Mouse (Mus musculus) stomach, postnatal 0 days (tissue): Measurements from ENCODE around the gene Fbxl13. TPM values are rescaled to one million over a fixed set of nuclear protein-coding genes. Genes with fewer than 3 reads are reported as not detected.

Experiments
- ATAC-seq: fragments of 200-750 bp; cut with Nextera tagmentation; 2 replicates; pipeline ENCODE4 v1.8.0; 2017; ENCODE audit not compliant: low FRiP score, low TSS enrichment
- DNase-seq: peaks from one replicate; pipeline ENCODE4 v3.0.0-alpha.2; 2016; ENCODE audit warnings: low spot score
- H3K27ac ChIP-seq: fragments of 300-500 bp; sonication (generic); replicated peaks from 2 replicates; pipeline ENCODE4 v1.5.1; 2014; ENCODE audit warnings: mild to moderate bottlenecking, control low read depth
- H3K27me3 ChIP-seq: fragments of 300-500 bp; sonication (generic); 2 replicates; pipeline ENCODE4 v1.6.1; 2014; ENCODE audit warnings: low read length; ENCODE audit not compliant: control insufficient read depth, insufficient read depth
- H3K36me3 ChIP-seq: fragments of 300-500 bp; sonication (generic); 2 replicates; pipeline ENCODE4 v1.6.1; 2014; ENCODE audit warnings: low read length, mixed read lengths; ENCODE audit not compliant: control insufficient read depth, insufficient read depth
- H3K4me1 ChIP-seq: fragments of 300-500 bp; sonication (generic); replicated peaks from 2 replicates; pipeline ENCODE4 v1.6.1; 2014; ENCODE audit warnings: antibody characterized with exemption; ENCODE audit not compliant: control insufficient read depth, insufficient read depth
- H3K4me2 ChIP-seq: fragments of 300-500 bp; sonication (generic); replicated peaks from 2 replicates; pipeline ENCODE4 v1.6.1; 2014; ENCODE audit warnings: low read depth, mild to moderate bottlenecking, control low read depth, moderate library complexity
- H3K4me3 ChIP-seq: fragments of 300-500 bp; sonication (generic); 2 replicates; pipeline ENCODE4 v1.5.1; 2014; ENCODE audit warnings: low read depth, low read length, control low read depth
- H3K9ac ChIP-seq: fragments of 300-500 bp; sonication (generic); 2 replicates; pipeline ENCODE4 v1.6.1; 2014; ENCODE audit warnings: mild to moderate bottlenecking, low read length, control low read depth, mixed read lengths
- H3K9me3 ChIP-seq: fragments of 300-500 bp; sonication (generic); 2 replicates; pipeline ENCODE4 v1.6.1; 2016; ENCODE audit warnings: low read length; ENCODE audit not compliant: control insufficient read depth
- CTCF ChIP-seq: IDR thresholded peaks from 2 replicates; pipeline ENCODE4 v1.5.1; 2016; ENCODE audit warnings: antibody characterized with exemption, low read depth, mild to moderate bottlenecking, moderate library complexity
- EP300 ChIP-seq: optimal IDR thresholded peaks from 2 replicates; pipeline ENCODE3; 2016; ENCODE audit warnings: antibody characterized with exemption
- WGBS: fragments of 180-500 bp; shearing (Covaris S2); extraction: QIAGEN DNeasy Blood & Tissue Kit; methylation state at CpG from one replicate; pipeline ENCODE4 v1.1.7; 2014; 5-methylcytosine and 5-hydroxymethylcytosine counted together
- polyA plus RNA-seq: library from polyadenylated mRNA; unstranded; fragments of >200 nt; fragmentation: Nextera tagmentation; extraction: Ambion mirVana; gene quantifications from 2 replicates; pipeline ENCODE4 v1.2.1, GENCODE M21; 2015

The Fbxl13 gene
- polyA plus RNA-seq, 1 experiment from 2014 or later = 0.28 TPM

DNA sequence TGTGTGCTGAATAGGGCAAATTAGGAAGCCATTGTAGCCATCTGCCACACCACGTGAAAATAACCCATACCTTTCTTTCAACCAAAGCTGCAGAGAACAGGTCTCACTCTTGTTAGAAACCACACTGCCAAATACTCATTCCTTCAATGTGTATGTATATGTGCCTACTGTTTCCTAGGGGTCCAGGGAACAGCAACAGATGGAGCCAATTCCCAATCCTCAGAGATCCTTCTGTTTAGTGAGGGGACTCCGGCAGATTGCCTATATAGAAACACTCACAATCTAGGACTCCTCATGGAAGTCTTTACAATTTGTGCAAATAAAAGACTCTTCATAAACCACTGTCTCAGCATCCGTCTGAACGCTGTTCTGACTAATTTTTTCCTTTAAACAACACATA is 127.2 kb downstream of the Fbxl13 start:
- Histone ChIP-seq H3K4me2 (no peak overlapping the region), H3K27me3 (no peaks in the 10 kb centered on the region), H3K9me3 (no peaks in the 10 kb centered on the region), H3K9ac (no peak overlapping the region), H3K27ac (no peak overlapping the region), H3K4me3 (no peak overlapping the region), H3K4me1 (no peaks in the 10 kb centered on the region), H3K36me3 (no peaks in the 10 kb centered on the region)
- WGBS = 67% methylated on average over 4 of the region's 4 CpGs
- no peak for DNase-seq
- no peak for ATAC-seq
- TF ChIP-seq CTCF (no peak), EP300 (no peak)

DNA sequence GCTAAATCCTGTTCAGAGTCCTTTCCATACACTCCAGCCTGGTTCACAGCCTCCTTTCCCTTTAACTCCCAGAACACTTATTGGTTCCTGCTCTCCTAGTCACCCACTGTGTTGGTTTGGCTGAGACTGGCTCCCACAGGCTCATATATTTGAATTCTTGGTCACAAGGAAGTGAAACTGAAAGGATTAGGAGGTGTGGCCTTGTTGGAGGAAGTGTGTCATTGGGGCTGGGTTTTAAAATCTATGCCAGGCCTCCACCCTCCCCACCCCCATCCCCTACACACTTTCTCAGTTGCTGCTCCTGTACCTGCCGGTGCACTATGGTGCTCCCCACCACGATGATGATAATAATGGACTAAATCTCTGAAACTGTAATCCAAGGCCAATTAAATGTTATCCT is 127.9 kb downstream of the Fbxl13 start:
- ATAC-seq = peak; percentile 64
- H3K4me2 ChIP-seq = no peak overlapping the region
- DNase-seq = no peak
- no peaks in the 10 kb centered on the region for H3K9me3 ChIP-seq
- H3K4me1 ChIP-seq = no peaks in the 10 kb centered on the region
- H3K27ac ChIP-seq = no peak overlapping the region
- H3K4me3 ChIP-seq = no peak overlapping the region
- no peaks in the 10 kb centered on the region for H3K27me3 ChIP-seq
- WGBS = 98% methylated on average over 2 of the region's 2 CpGs
- H3K9ac ChIP-seq = no peak overlapping the region
- TF ChIP-seq CTCF (no peak), EP300 (no peak)
- no peaks in the 10 kb centered on the region for H3K36me3 ChIP-seq

GRCm38 (mm10) chr5:21513363-21513762 is 132.1 kb downstream of the Fbxl13 start:
- DNase-seq (no peak), ATAC-seq (0 out of 2 replicates have a peak, but pooled peaks have one; percentile 26)
- H3K4me2 ChIP-seq = no peak overlapping the region
- no peak overlapping the region for H3K9ac ChIP-seq
- H3K36me3 ChIP-seq = no peaks in the 10 kb centered on the region
- no peak overlapping the region for H3K27ac ChIP-seq
- H3K9me3 ChIP-seq = no peaks in the 10 kb centered on the region
- WGBS = 48% methylated on average over 10 of the region's 10 CpGs
- no peaks in the 10 kb centered on the region for H3K4me1 ChIP-seq
- TF ChIP-seq CTCF (no peak), EP300 (no peak)
- H3K4me3 ChIP-seq = no peak overlapping the region
- no peaks in the 10 kb centered on the region for H3K27me3 ChIP-seq

- no peaks in the 10 kb centered on the region for H3K9me3 ChIP-seq
- no peak overlapping the region for H3K9ac ChIP-seq
- H3K4me2 ChIP-seq = no peak overlapping the region
- TF ChIP-seq EP300 (no peak), CTCF (no peak)
- no peaks in the 10 kb centered on the region for H3K36me3 ChIP-seq
- 70% methylated on average over 4 of the region's 4 CpGs for WGBS
- H3K27ac ChIP-seq = no peak overlapping the region
- DNase-seq (no peak), ATAC-seq (no peak)
- H3K4me1 ChIP-seq = no peaks in the 10 kb centered on the region
- H3K4me3 ChIP-seq = no peak overlapping the region
- no peaks in the 10 kb centered on the region for H3K27me3 ChIP-seq
Measured at GRCm38 (mm10) chr5:21509801-21510200, 135.6 kb downstream of the Fbxl13 start.

GRCm38 (mm10) chr5:21506887-21507286 is 138.5 kb downstream of the Fbxl13 start:
- DNase-seq (no peak), ATAC-seq (no peak)
- no peak overlapping the region for H3K9ac ChIP-seq
- no peak overlapping the region for H3K4me3 ChIP-seq
- no peaks in the 10 kb centered on the region for H3K27me3 ChIP-seq
- no peaks in the 10 kb centered on the region for H3K4me1 ChIP-seq
- WGBS = 36% methylated on average over 1 of the region's 1 CpGs
- no peaks in the 10 kb centered on the region for H3K36me3 ChIP-seq
- no peak overlapping the region for H3K27ac ChIP-seq
- H3K9me3 ChIP-seq = no peaks in the 10 kb centered on the region
- no peak overlapping the region for H3K4me2 ChIP-seq
- TF ChIP-seq EP300 (no peak), CTCF (no peak)

DNA sequence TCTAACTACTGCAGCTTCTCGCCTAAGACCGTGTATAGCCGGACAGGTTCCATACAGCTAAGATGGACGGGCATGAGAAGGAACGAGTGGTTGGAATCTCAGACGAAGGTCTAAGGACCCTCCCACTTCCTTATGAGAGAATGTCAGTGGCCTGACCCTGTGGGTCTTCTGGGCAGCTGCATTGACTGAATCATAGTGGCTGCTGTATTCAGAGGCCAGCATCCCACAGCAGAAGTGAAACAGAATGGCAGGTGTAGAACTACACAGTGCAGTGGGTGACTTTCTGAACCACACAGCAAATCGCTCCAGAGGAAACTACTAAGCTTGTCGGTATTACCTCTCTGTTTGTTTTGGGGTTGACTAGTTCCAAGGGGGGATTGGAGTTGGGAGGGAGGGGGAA is 140.3 kb downstream of the Fbxl13 start:
- H3K27me3 ChIP-seq = no peaks in the 10 kb centered on the region
- 72% methylated on average over 8 of the region's 8 CpGs for WGBS

More for the DNA sequence above, 140.3 kb downstream of the Fbxl13 start:
- Histone ChIP-seq H3K9me3 (no peaks in the 10 kb centered on the region), H3K9ac (no peak overlapping the region), H3K4me1 (peaks cover under 1% of the 10 kb centered on the region; the same call in 1 of the 2 replicates), H3K4me3 (no peak overlapping the region), H3K27ac (no peak overlapping the region), H3K36me3 (no peaks in the 10 kb centered on the region), H3K4me2 (no peak overlapping the region)
- DNase-seq = no peak
- TF ChIP-seq EP300 (no peak), CTCF (no peak)
- ATAC-seq = no peak
